Mouse (Mus musculus) forebrain, embryonic 11.5 days (tissue): ENCODE results near the gene Slc32a1. TPM values are rescaled to one million over a fixed set of nuclear protein-coding genes. Genes with fewer than 3 reads are reported as not detected.

Source experiments
- ATAC-seq: fragments of 200-750 bp; cut with Nextera tagmentation; replicated peaks from 2 replicates; pipeline ENCODE4 v1.8.0; 2017; ENCODE audit warnings: moderate TSS enrichment; ENCODE audit not compliant: low FRiP score
- DNase-seq: peaks from one replicate; pipeline ENCODE4 v3.0.0-alpha.2; 2017; ENCODE audit warnings: low spot score
- H3K27ac ChIP-seq: fragments of 300-500 bp; sonication (generic); 2 replicates; pipeline ENCODE4 v1.5.1; 2014; ENCODE audit warnings: low read depth, low read length
- H3K27me3 ChIP-seq: fragments of 300-500 bp; sonication (generic); 2 replicates; pipeline ENCODE4 v1.6.1; 2014; ENCODE audit warnings: mild to moderate bottlenecking, low read length, mixed read lengths; ENCODE audit not compliant: control insufficient read depth, insufficient read depth
- H3K36me3 ChIP-seq: fragments of 300-500 bp; sonication (generic); 2 replicates; pipeline ENCODE4 v1.6.1; 2014; ENCODE audit warnings: mild to moderate bottlenecking, low read length, moderate library complexity, mixed read lengths; ENCODE audit not compliant: control insufficient read depth, insufficient read depth
- H3K4me1 ChIP-seq: fragments of 300-500 bp; sonication (generic); replicated peaks from 2 replicates; pipeline ENCODE4 v1.6.1; 2014; ENCODE audit warnings: low read length, mixed read lengths; ENCODE audit not compliant: control insufficient read depth, insufficient read depth
- H3K4me2 ChIP-seq: fragments of 300-500 bp; sonication (generic); 2 replicates; pipeline ENCODE4 v1.6.1; 2014; ENCODE audit warnings: low read depth, mild to moderate bottlenecking, low read length, moderate library complexity, mixed read lengths; ENCODE audit not compliant: severe bottlenecking
- H3K4me3 ChIP-seq: fragments of 300-500 bp; sonication (generic); 2 replicates; pipeline ENCODE4 v1.5.1; 2014; ENCODE audit warnings: low read depth, low read length
- H3K9ac ChIP-seq: fragments of 300-500 bp; sonication (generic); 2 replicates; pipeline ENCODE4 v1.6.1; 2014; ENCODE audit warnings: low read length
- H3K9me3 ChIP-seq: fragments of 300-500 bp; sonication (generic); 2 replicates; pipeline ENCODE4 v1.6.1; 2016; ENCODE audit warnings: low read length, mixed read lengths; ENCODE audit not compliant: control insufficient read depth
- WGBS: fragments of 180-500 bp; shearing (Covaris S2); extraction: QIAGEN DNeasy Blood & Tissue Kit; methylation state at CpG from one replicate; pipeline ENCODE4 v1.1.7; 2014; 5-methylcytosine and 5-hydroxymethylcytosine counted together
- polyA plus RNA-seq: library from polyadenylated mRNA; unstranded; fragments of >200 nt; fragmentation: Nextera tagmentation; extraction: Ambion mirVana; gene quantifications from 2 replicates; pipeline ENCODE4 v1.2.1, GENCODE M21; 2014

The Slc32a1 gene
- polyA plus RNA-seq, 1 experiment from 2014 or later: 1.9 TPM

- no peak for ATAC-seq
- Histone ChIP-seq H3K4me3 (no peak overlapping the region), H3K9ac (no peak overlapping the region), H3K27ac (no peak overlapping the region), H3K4me1 (peaks cover 12% of the 10 kb centered on the region), H3K9me3 (no peaks in the 10 kb centered on the region), H3K36me3 (no peaks in the 10 kb centered on the region), H3K4me2 (no peak overlapping the region), H3K27me3 (no peaks in the 10 kb centered on the region)
- 66% methylated on average over 3 of the region's 3 CpGs for WGBS
- DNase-seq: no peak
Observed at GRCm38 (mm10) chr2:158590495-158590894, 20.1 kb upstream of the Slc32a1 start.

- H3K9me3 ChIP-seq: no peaks in the 10 kb centered on the region
- no peak overlapping the region for H3K4me2 ChIP-seq
- no peak overlapping the region for H3K4me3 ChIP-seq
- no peak overlapping the region for H3K9ac ChIP-seq
- H3K27me3 ChIP-seq: no peaks in the 10 kb centered on the region
- no peaks in the 10 kb centered on the region for H3K36me3 ChIP-seq
- ATAC-seq (no peak), DNase-seq (no peak)
- H3K27ac ChIP-seq: no peak overlapping the region
- 63% methylated on average over 5 of the region's 5 CpGs for WGBS
- H3K4me1 ChIP-seq: peaks cover 14% of the 10 kb centered on the region
Observed at GRCm38 (mm10) chr2:158591286-158591685, 19.3 kb upstream of the Slc32a1 start.

DNA sequence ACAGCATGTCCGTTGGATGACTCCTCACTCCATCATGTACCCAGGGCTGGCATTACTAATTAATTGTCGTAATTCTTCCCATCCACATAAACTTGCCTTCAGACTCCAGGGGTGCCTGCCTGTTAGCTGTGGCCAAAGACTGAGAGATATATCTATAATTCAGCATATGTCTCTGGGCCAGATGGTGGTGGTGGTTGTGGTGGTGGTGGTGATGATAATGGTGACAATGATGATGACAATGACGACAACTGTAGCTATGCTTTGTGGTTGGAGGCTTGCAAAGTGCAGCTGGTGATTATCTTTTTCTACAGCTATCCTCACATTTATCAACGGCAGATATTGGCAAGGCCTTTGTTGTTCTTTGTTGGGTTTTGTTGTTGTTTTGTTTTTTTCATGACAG is 17.2 kb upstream of the Slc32a1 start:
- no peak overlapping the region for H3K4me3 ChIP-seq
- H3K27me3 ChIP-seq: peaks cover 3% of the 10 kb centered on the region; the same call in 1 of the 2 replicates

GRCm38 (mm10) chr2:158595103-158595502 is 15.5 kb upstream of the Slc32a1 start:
- DNase-seq (peak; percentile 83), ATAC-seq (peak; percentile 80)
- Histone ChIP-seq H3K27ac (peak overlapping the region; percentile 55; the same call in 1 of the 2 replicates), H3K9me3 (no peaks in the 10 kb centered on the region), H3K27me3 (peaks cover 3% of the 10 kb centered on the region; the same call in 1 of the 2 replicates), H3K4me2 (peak overlapping the region; percentile 35), H3K36me3 (no peaks in the 10 kb centered on the region), H3K4me3 (no peak overlapping the region), H3K4me1 (peaks cover 12% of the 10 kb centered on the region), H3K9ac (0 out of 2 replicates have a peak overlapping the region, but pooled peaks have one; percentile 23)
- WGBS: under 1% methylated on average over 12 of the region's 12 CpGs

More for the DNA sequence above, 17.2 kb upstream of the Slc32a1 start:
- no peak overlapping the region for H3K4me2 ChIP-seq
- H3K9me3 ChIP-seq: no peaks in the 10 kb centered on the region
- DNase-seq (no peak), ATAC-seq (no peak)
- no peak overlapping the region for H3K9ac ChIP-seq
- H3K36me3 ChIP-seq: no peaks in the 10 kb centered on the region
- WGBS: 84% methylated on average over 4 of the region's 4 CpGs
- H3K27ac ChIP-seq: no peak overlapping the region
- H3K4me1 ChIP-seq: peaks cover 14% of the 10 kb centered on the region

DNA sequence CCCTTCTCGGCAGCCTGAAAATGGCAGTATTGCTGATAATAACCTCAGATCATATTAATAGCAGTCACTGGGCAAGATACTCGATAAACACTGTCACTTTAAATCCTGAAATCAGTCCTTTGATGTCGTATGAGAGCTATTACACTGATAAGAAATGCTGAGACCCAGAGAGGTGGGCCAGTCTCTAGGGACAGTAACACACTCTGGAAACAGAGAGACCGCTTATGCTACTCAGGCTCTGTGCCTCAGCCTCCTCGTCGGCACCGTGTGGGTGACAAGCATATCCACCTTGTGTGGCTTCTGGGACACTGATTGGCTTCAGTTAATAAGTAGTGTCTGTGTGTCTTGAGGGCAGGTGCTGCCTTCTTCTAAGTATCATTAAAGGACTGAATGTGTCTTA is 15.0 kb upstream of the Slc32a1 start:
- DNase-seq (no peak), ATAC-seq (0 out of 2 replicates have a peak, but pooled peaks have one; percentile 19)
- H3K36me3 ChIP-seq: no peaks in the 10 kb centered on the region
- H3K4me3 ChIP-seq: no peak overlapping the region
- peak overlapping the region; percentile 55; the same call in 1 of the 2 replicates for H3K27ac ChIP-seq
- H3K9me3 ChIP-seq: no peaks in the 10 kb centered on the region
- H3K4me1 ChIP-seq: peaks cover 12% of the 10 kb centered on the region
- WGBS: 18% methylated on average over 7 of the region's 7 CpGs
- 0 out of 2 replicates have a peak overlapping the region, but pooled peaks have one; percentile 23 for H3K9ac ChIP-seq
- peaks cover 3% of the 10 kb centered on the region; the same call in 1 of the 2 replicates for H3K27me3 ChIP-seq
- peak overlapping the region; percentile 35 for H3K4me2 ChIP-seq

DNA sequence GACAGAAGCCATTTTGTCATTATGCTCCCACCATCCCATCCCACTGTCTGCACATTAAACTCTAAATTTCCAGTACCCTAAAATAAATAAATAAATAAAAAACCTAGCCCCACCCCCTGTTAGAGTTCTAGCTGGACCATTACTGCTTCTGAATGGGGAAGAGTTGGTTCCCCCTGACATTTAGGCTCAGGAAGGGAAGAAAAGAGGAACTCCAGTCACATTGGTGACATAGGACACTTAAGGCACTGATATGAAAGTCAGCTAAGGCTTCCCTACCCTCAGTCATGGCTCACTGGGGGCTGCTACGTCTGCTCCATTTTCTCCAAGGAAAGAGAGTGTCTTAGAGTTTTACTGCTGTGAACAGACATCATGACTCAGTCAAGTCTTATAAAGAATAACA is 13.8 kb upstream of the Slc32a1 start:
- ATAC-seq (no peak), DNase-seq (no peak)
- no peak overlapping the region for H3K27ac ChIP-seq
- H3K4me1 ChIP-seq: peaks cover 10% of the 10 kb centered on the region
- no peaks in the 10 kb centered on the region for H3K9me3 ChIP-seq
- H3K9ac ChIP-seq: no peak overlapping the region
- H3K4me2 ChIP-seq: no peak overlapping the region
- no peaks in the 10 kb centered on the region for H3K36me3 ChIP-seq
- WGBS: 70% methylated on average over 1 of the region's 1 CpGs
- H3K27me3 ChIP-seq: peaks cover 3% of the 10 kb centered on the region; the same call in 1 of the 2 replicates
- H3K4me3 ChIP-seq: no peak overlapping the region

DNA sequence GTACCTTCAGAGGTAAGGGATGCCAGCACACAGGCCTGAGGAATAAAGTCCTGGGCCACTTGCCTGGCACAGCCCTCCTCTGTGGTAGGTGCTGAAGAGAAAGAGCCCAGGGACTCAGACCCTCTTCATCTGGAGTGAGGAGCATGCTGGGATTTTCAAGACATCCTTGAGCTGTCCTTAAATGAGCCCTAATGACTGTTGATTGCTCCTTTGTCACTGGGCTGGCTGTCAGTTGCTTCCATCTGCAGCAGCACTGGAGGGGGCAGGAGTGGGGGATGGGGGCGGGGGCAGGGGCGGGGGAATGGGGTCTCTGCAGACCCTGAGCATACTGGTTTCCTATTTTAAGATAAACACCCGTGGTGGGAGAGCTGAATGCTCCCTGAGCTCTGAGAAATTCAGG is 10.1 kb upstream of the Slc32a1 start:
- H3K4me2 ChIP-seq: no peak overlapping the region
- H3K36me3 ChIP-seq: no peaks in the 10 kb centered on the region
- ATAC-seq (peak; percentile 45), DNase-seq (no peak)
- no peak overlapping the region; the same call in 1 of the 2 replicates for H3K9ac ChIP-seq
- H3K27ac ChIP-seq: no peak overlapping the region
- peaks cover 3% of the 10 kb centered on the region; the same call in 1 of the 2 replicates for H3K27me3 ChIP-seq
- no peaks in the 10 kb centered on the region for H3K9me3 ChIP-seq
- H3K4me1 ChIP-seq: peaks cover 2% of the 10 kb centered on the region
- H3K4me3 ChIP-seq: no peak overlapping the region
- WGBS: 23% methylated on average over 3 of the region's 3 CpGs

GRCm38 (mm10) chr2:158601326-158601725 is 9.2 kb upstream of the Slc32a1 start:
- no peaks in the 10 kb centered on the region; the same call in 1 of the 2 replicates for H3K4me1 ChIP-seq
- no peak overlapping the region for H3K4me3 ChIP-seq
- H3K9me3 ChIP-seq: no peaks in the 10 kb centered on the region
- H3K27me3 ChIP-seq: peaks cover 3% of the 10 kb centered on the region; the same call in 1 of the 2 replicates
- DNase-seq: no peak
- no peak for ATAC-seq
- H3K9ac ChIP-seq: no peak overlapping the region
- 82% methylated on average over 1 of the region's 1 CpGs for WGBS
- no peak overlapping the region for H3K27ac ChIP-seq
- H3K4me2 ChIP-seq: no peak overlapping the region
- H3K36me3 ChIP-seq: no peaks in the 10 kb centered on the region

- H3K27ac ChIP-seq: no peak overlapping the region
- DNase-seq: no peak
- H3K9me3 ChIP-seq: no peaks in the 10 kb centered on the region
- H3K4me2 ChIP-seq: no peak overlapping the region
- ATAC-seq: 0 out of 2 replicates have a peak, but pooled peaks have one; percentile 37
- H3K4me1 ChIP-seq: peaks cover 5% of the 10 kb centered on the region; the same call in 1 of the 2 replicates
- WGBS: 34% methylated on average over 15 of the region's 15 CpGs
- H3K27me3 ChIP-seq: peaks cover 11% of the 10 kb centered on the region
- H3K4me3 ChIP-seq: no peak overlapping the region
- H3K9ac ChIP-seq: no peak overlapping the region
- H3K36me3 ChIP-seq: no peaks in the 10 kb centered on the region
Observed at GRCm38 (mm10) chr2:158602663-158603062, 7.9 kb upstream of the Slc32a1 start.
